Mouse (Mus musculus): ENCODE data around the gene Tcf20.

Gene Tcf20
- long read RNA-seq, experiment 1, partial matches to known transcripts = 0 of 3 reads
- long read RNA-seq, experiment 1, other reads (novel, unspliced or antisense) = 3 of 3 reads
- long read RNA-seq, experiment 2, partial matches to known transcripts = 0 of 3 reads
- long read RNA-seq, experiment 2, other reads (novel, unspliced or antisense) = 3 of 3 reads

DNA sequence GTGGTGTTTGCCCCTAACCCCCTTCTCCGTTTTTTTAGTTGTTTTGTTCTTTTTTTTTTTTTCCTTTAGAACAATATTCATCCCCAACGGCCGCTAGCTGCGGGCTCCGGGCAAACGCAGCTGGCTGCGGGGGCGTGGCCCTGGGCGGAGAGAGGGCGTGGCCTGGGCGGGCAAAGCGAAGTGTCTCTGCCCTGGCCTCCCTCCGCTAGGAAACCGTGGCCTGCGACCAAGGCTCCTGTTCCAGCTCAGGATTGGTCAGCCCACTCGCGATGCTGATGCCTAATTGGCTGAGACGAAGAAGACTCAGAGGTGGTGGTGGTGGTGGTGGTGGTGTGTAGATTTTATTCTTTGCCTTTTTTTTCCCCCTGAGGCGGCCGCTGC, at the start of gene Tcf20:
Gene Tcf20 (minus strand): TSS at position 141 of the 381 bp plus-strand sequence.
- intact Hi-C loops (cut with DNase I) = no loop called here

DNA sequence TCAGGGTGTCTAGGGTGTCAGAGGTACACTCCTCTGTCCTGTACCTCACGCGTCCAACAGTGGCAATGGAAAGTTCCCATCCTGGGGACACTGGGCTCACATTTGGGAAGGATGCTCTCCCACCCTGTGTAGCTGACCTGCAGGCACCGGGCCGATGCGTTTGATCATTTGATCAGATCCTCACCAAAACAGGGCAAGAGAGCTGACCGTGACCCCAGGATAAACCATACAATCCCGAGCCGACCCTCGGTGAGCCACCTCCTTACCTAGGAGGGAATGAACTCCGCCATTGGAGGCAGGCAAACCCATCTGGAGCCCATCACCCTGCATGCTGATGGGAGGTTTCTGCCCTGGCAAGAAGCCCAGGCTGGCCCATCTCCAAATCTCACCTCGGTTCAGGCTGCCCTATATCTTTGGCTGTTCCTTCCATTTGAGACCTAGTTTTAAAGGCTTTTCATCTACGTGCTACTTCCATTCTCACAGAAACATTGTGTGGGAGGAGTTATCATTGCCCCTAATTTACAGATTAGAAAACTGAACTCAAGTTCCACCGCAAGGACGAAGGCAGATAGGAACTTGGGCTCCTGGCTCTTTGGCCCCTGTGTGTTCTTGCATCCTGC, 49.3 kb upstream of the Tcf20 start:
- intact Hi-C loops (cut with DNase I) = loop anchor here (2.0 to 5.0 kb wide), 5 partner anchors 110 to 232 kb away; no protein-coding TSS in a partner anchor

DNA sequence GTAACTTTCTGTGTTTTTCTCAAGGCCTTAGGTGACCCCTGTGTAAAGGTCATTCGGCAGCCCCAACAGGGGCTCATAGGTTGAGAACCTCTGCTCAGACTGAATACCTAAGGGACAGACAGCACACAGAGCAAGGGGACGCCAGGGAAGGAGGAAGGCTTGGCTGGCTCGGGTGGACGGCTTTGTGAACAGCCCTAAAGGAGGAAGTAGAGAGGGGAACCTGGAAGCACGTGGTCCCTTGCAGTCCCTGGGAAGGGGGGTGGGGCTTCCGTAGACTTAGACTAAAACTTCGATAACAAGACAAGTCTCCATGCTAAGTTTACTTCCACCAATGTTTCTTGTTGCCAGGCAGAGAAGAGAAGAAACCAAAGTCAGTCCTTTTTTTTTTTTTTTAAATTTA, 48.4 kb upstream of the Tcf20 start:
- intact Hi-C loops (cut with DNase I) = loop anchor here (2.0 to 5.0 kb wide), 5 partner anchors 109 to 231 kb away; no protein-coding TSS in a partner anchor

DNA sequence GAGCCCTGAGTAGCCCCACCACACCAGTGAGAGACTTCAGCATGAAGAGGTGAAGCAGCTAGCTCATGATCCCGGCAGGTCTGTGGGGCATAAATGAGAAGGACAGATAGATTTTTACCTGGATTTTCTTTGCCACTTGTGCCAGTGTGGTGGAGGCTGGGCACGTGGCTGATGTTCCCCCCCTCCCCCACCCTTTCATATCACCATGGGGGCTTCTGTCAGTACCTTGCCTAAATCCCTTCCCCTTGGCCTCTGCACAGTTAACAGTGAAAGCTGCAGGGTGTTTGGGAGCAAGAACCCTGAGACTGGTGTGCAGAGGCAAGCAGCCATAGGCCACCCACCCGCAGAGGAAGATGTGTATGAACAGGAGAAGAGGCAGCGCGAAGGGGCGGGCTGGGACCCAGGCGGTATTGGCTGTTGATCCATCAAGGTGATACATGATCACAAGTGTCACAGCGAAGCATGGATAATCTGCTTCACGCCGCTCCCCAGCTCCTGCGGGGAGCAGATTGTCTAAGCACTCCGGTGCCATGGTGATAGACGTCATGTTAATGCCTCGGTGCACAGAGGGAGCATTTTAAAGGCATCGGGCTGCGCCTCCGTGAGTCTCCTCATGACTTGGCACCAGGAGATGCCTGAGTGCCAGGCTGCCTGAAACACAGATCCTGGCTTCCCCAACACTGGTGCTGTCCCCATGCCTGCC, 46.8 kb upstream of the Tcf20 start:
- intact Hi-C loops (cut with DNase I) = no loop called here

DNA sequence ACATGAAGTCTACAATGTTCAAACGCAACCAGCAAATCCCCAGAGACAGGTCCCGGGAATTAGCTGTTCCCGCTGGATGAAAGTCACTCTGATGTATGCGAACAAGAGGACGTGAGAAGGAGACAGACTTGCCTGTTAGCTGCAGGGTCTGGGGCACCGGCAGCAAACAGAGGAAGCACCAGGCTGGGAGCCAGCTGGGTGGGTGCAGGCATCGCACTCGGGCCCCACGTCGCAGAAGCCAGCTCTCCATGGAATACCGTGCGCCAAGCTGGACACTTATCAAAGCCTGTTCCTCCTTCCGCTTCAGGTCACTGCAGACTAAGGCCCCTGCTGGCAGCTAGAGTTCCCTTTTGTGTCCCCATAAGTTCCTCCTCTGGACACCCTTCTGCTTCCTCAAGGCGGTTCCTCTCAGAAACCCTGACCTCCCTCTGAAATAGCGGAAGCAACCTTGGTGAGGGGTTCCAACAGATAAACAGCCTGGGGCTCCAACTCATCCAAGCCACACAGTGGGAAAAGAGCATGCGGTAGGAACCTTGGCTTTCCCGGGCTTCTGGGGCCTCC, 45.4 kb upstream of the Tcf20 start, which contains the start of gene Nfam1:
Gene Nfam1 (minus strand): TSS at position 326 of the 561 bp plus-strand sequence.
- intact Hi-C loops (cut with DNase I) = no loop called here

DNA sequence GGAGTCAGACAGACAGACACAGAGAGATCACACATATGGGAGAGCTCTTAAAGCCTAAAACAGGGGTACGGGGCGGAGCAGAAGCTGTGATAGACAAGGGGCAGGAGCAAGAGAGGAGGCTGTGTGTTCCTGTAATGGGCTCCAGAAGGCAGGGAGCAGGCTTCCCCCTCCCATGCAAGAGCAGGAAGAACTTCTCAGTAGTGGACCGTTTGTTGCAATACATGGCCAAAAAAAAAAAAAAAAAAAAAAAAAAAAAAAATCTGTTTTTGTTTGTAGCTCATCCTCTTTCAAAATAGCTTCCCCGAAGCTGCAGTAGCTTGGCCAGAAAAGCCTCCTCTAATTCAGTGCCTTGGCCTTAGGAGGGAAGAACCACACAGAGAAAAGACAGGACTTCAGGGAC, 43.2 kb upstream of the Tcf20 start:
- intact Hi-C loops (cut with DNase I) = no loop called here

DNA sequence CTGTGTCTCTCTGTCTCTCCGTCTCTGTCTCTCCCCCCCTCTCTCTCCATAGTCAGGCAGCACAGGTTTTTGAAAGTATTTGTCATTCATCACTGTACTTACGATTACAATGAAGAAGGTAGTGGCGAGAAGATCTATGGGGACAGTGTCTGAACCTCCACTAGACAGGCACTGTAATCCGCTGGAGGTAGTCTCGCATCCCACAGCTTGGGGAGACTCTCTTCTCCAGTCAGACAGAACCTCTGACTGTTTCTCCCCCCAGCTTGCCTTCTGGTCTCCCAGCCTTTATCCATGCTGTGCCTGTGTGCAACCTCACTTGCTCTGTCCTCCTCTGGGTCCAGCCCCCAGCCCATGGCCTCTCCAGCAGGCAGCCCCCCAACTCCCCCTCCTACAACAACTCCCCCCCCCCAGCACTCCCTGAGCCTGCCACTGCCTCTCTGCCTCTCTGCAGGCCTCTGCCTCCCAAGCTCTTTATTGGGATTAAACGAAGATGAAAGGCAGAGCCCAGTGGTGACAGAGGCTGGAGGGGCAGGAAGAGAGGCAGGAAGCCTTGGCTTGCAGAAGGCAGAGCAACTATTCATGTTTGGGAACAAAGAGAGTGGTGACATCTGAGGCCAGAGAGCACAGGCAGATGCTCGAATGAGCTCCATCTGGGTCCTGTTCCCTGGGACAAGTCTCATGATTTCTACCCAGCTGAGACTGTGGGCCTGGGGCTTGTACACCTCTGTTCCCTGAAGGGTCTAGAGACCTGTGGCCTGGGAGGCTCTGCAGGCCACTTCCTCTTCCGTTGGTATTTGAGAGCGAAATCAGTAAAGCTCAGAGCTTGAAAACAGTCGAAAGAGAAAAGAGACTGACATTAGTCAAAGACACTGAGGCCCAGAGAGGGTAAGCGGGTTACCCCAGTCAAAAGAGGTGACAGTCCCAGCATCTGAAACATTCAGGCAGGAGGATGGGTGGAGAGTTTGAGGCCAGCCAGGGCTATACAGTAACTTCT, 42.4 kb upstream of the Tcf20 start:
- intact Hi-C loops (cut with DNase I) = no loop called here

DNA sequence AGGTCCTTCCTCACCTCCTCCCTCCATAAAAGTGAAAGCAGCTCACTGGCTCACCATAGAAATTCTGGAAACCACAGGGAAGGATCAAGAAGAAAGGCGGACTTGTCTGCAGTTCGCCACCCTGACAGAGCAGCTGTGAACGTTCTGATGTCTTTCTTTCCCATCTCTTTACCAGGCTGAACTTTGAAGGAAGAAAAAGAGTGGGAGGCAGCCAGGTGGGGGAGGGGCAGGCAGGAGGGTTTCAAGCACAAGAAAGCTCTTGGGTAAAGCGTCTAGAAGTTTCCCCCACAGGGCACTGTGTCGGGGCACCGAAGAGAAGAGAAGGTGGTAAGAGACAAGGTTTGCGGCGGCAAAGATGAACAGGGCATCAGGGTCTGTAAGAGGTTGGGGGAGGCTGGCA, 38.5 kb upstream of the Tcf20 start:
- intact Hi-C loops (cut with DNase I) = no loop called here

DNA sequence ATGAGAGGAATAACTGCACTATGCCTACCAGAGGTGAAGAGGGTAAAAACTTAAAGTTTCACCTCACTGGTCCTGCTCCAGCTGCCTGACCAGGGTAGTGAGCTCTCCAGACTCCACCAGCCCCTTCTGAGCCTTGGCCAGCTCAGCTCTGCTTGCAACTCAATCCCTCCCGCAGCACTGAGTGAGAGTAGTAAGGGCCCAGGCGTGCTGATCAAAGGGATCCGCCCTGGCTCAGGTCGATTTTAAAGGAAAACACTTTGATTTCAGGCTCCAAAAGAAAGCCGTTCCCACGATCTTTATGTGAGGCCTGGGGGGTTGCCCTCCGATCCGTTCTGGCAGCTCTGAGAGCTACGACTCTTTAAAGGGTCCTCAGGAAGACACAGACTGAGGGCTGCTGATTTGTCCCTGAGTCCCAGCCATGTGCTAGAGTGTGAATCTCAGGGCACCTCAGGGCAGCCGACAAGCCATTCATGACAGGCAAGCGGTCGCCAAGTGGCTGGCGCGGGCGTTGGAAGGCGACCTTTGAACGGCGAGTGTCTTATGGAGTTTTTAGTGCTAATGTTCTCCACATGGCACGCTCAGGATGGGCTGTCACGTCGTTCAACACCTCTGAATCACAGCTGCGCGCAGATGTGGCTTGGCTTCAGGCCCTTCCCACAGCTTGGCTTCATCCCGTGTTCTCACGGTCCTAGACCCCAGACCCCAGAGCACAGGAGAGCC, 37.5 kb upstream of the Tcf20 start:
- intact Hi-C loops (cut with DNase I) = no loop called here

DNA sequence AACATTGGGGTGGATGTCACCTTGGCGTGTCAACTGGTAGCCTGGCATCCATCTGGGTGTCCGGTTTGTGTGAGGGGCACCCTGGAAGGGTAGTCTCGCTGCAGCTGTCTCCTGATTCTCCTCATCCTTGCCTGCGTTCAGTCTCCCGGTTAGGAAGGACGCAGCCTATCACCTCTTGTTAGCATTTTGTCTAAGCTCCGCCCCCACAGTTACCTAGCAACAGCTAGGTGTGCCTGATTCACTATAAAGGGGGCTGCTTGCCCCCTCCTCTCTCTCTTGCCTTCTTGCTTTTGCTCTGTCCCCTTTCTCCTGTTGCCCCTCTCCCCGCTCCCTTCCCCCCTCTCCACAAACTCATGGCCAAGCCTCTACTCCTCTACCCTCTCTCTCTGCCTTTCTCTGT, 35.3 kb upstream of the Tcf20 start:
- intact Hi-C loops (cut with DNase I) = no loop called here

DNA sequence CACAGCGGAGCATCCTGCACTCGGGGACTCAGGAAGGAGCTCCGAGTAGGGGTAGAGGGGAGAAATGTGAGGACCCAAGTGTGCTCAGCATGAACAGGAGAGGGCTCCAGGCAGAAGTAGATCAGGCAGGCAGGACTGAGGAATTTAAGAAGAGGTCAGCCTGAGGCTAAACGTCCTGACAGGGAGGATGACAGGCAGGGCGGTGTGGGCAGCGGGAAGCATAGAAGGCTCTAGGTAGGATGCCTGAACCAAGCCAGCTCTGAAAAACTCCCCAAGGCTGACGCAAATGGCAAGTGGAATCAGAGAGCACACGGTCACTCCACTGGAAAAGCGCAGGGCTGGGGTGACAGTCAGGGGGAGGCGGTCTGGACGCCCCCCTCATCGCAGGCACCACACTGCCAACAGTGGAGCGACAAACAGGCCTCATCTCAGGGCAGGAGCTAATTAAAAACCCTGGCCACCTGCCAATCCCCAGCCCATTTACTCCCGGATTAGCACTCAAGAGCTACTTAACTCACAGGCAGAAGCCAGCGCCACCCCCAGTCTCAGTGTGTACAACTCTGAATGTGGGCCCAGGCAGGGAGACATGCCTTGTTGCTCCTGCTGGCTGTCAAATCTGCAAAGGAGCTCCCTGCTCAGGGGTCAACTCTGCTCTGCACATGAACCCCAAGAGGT, 23.5 kb upstream of the Tcf20 start:
- intact Hi-C loops (cut with DNase I) = no loop called here

DNA sequence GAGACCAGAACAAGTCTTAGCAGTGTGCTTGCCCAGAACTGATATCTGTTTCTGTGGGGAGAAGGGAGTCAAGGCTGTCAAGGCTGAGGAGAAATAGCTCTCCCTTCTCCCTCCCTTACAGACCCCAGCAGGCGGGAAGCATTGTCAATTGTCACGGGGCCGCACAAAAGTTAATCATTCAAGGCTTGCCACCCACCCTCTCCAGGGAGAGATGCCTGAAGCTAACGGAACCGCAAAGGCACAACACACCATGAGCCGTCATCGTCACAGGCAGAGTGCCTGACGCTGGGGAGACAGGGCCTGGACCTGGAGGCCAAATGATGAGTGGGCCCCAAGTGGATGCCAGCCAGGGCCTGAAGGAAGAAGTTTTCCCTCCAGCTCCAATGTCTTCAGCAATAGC, 22.8 kb upstream of the Tcf20 start:
- intact Hi-C loops (cut with DNase I) = no loop called here

DNA sequence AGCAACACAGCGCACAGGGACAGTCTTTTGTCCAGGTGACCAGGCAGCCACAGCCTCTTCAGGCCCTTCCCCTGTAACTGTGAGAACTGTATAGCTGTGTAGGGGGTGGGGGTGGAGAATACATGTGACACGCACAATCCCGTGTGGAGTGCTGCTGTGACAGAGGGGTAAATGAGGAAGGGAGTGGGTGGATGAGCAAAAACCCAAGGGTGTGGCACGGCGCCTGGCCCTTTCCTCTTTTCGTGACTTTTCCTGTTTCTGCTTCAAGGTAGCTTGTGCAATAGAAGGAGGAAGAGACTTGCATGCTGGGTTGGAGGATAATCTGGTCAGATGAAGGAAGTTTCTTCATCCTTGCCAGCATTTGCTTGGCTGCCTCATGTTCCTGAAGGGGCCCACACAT, 21.9 kb upstream of the Tcf20 start:
- intact Hi-C loops (cut with DNase I) = no loop called here

DNA sequence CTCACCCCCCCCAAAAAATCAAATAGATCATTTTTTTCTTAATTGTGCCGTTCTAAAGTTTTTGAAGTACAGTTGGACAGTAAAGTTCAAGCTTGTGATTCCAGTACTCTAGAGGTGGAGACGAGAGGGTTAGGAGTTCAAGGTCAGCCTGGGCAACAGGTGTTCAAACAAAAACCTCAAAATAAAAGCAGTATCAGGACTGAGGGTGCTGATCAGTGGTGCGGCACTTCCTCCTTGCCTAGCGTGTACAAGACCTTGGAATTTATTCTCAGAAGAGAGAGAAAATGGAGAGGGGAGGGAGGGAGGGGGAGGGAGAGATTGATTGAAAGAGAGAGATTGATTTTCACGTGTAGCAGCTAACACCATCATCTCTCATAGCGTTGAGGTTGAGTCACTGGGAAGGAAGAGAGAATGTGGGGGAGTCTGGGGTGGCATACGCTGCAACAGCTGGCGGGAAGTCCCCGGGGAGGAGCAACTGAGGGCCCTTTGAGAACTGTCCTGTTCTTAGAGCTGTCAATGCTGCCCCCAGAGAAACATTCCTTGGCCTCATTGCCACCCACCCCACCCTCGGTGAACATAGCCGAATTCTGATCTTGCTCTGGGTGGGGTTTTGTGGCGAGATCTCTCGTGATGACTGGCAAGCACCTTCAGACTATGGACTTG, 21.2 kb upstream of the Tcf20 start:
- intact Hi-C loops (cut with DNase I) = no loop called here

DNA sequence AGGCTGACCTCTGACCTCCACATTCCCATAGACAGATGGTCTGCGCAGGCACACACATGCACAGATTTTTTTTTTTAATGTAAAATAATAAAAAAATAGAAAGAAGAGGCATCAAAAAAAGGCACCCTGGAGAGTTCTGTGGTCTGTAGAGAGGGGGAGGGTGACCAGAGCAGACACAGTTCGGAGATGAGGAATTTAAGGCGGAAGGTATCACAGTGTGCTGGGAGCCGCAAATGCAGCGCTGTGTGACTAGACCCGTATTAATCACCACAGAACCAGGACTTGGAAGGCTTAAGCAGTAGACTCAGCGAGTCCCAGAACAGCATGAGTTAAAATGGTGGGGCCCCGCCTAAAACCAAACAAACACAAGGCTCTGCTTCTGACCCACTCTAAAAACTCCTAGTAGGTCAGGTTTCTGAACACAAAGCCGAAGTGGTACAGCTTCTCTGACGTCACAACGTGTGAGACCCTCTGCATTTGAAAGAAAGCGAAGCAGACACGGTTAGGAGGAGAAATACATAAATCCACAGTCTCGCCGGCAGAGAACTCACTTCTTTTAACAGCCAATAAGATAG, 19.8 kb upstream of the Tcf20 start:
- intact Hi-C loops (cut with DNase I) = no loop called here

DNA sequence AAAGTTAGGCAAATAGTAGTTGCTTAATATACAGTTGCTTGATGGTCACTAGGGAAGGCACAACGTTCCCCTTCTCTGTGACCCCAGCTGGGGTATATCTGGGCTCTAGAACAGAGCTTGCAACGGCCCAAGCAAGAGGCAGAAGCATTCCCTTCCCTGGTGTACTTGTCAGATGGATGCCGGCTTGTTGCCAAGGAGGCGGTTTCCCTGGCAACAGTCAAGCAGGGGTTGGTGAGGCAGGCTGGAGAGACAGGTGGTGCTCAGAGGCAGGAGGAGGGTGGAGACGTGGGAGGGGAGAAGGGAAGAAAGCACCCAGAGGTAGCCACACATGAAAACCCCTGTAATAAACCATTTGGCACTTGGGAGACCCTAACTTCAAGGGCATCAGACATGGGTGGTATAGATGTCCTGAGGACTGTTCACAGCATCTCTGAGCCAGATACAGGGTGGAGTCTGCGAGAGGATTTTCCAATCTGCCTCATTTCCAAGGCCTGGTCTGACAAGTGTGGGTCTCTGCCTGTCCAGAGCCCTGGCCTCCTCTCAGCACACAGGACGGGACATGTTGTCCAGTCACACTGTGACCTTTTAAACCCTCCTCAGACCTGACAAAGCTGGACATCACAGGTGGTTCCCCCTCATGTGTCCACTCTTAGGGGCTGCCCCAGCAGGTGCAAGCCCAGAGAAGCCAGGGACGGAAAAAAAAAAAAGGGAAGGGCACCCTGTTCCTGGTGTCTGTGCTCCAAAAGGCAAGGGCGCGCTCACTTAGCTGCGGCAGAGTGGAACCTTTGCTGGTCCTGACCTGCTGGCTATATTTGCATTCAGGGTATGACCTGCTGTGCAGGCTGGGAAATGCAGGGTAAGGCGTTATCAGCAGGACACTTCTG, 15.2 kb upstream of the Tcf20 start:
- intact Hi-C loops (cut with DNase I) = no loop called here

DNA sequence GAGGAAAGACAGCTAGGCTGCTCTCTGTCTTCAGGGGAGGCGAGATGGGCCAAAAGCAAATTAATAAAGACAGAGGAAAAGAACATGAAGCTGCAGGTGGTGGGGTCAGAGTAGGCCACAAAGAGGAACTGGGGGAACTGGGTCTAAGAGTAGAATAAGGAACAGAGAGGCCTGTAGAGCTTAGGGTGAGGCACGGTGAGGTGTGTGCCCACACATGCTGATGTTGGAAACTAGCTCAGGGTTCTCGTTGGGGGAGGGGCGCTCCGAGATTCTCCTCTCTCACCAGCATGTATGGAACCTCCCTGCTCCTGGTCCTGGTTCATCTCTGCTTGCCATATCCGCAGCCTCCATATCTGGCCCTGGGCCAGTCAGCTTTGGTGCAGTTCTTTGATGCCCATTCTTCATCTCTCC, 11.1 kb upstream of the Tcf20 start:
- intact Hi-C loops (cut with DNase I) = no loop called here

DNA sequence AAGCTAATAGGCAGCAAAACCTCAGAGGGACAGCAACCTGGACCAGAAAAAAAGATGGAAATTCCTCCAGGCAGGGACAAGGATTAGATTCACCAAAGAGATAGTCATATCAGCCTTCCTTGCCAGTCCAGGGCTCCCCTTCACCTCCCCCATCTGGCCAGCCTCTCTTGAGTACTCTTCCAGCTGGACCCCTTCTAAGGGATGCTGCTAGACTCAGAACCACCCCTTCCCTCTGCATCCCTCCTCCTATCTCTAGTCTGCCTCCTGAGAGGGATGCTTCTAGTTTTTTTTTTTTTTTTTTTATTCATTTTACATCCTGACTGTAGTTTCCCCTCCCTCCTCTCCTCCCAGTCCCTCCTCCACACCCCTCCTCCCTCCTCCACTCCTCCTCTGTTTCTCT, 8.8 kb upstream of the Tcf20 start:
- intact Hi-C loops (cut with DNase I) = no loop called here

Data from adrenal gland (tissue).